Mouse (Mus musculus) frontal cortex, postnatal 25 days (tissue): Measurements from ENCODE around the gene Sucnr1.

Source experiments
- DNase-seq, 2 experiments: peaks; one replicate each; pipeline ENCODE4 v3.0.0; 2022; ENCODE audit warnings: low spot score in 2 of 2

Sucnr1 gene

GRCm38 (mm10) chr3:60111889-60112646 lies 30.4 kb downstream of the Sucnr1 start:
- DNase-seq = no peak

- DNase-seq = no peak
Measured at GRCm38 (mm10) chr3:60114571-60114970, 32.9 kb downstream of the Sucnr1 start.

- no peak for DNase-seq
Measured at GRCm38 (mm10) chr3:60121449-60121848, 39.8 kb downstream of the Sucnr1 start.

GRCm38 (mm10) chr3:60123859-60124794 lies 42.5 kb downstream of the Sucnr1 start:
- no peak for DNase-seq

- DNase-seq = no peak
Measured at GRCm38 (mm10) chr3:60126564-60126963, 44.9 kb downstream of the Sucnr1 start.

- no peak for DNase-seq
Measured at GRCm38 (mm10) chr3:60128282-60128681, 46.6 kb downstream of the Sucnr1 start.

GRCm38 (mm10) chr3:60135801-60136200 lies 54.1 kb downstream of the Sucnr1 start:
- DNase-seq = no peak
